Mouse (Mus musculus) spleen, postnatal 4 days (tissue): ENCODE measurements around the gene Asic2.

Experiments
- DNase-seq, 2 experiments: peaks; one replicate each; pipeline ENCODE4 v3.0.0; 2022; ENCODE audit warnings: low spot score in 2 of 2

Asic2 gene

DNA sequence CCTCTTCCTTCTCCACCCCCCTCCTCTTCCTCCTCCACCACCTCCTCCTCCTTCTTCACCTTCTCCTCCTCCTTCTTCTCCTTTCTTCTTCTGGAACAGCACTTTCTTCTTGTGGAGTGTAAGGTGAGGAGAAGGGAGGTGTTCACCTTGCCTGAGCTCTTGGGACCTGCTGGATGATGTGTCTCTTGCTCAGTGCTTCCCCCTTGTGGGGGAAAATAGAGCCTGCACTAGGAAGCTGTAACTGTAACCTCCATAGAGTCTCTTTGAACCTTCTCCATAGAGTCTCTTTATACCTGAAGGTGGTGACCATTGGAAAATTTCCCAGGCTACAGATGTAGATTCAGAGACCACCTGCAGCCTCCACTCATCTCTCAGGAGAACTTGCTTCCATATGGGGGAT is 1050.6 kb downstream of the Asic2 start:
- DNase-seq: no peak

DNA sequence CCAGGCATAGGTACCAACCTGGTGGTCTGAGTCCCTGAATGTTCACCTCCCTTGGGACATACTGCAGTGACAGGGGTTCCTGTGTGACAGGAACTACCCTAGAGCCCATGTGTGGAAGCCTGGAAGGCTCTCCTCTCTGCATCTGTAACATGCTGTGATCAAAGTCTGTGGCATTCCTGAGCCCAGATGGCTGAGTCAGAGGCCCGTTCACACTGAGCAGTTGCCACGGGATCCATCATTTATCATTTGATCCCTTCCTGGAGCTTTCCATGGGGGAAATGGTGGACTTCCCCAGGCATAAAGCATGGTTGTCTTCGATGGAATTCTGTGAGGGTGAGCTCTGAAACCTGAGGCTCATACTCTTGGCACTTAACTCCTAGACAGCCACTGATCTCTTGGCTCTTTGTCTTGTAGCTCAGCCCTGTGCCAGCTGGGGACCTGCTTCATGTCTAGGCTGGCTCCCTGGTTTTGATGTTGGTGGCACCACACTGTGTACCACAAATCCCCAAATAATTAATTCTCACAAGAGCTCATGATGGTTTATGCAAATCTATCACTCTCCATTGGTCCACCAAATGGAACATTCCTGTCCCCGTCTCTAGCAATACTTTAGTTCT is 1054.7 kb downstream of the Asic2 start:
- DNase-seq: no peak

DNA sequence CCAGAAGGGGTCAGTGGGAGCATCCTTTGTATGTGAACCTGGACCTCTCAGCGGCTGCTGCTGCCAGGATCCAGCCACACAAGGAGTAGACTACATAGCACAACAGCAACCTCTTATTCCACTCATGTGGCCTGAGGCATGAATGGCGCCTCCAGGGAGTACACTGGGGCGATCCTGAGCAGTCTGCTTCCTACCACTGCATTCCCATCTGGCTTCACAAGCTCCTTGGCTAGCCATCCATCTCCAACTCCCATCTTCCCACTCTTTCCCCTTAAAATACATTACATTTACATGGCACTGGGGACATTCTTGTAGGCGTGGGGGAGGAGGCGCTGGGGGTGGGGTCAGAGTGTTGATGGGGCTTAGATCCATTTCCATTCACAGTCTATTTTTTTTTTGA is 1055.5 kb downstream of the Asic2 start:
- DNase-seq: no peak

DNA sequence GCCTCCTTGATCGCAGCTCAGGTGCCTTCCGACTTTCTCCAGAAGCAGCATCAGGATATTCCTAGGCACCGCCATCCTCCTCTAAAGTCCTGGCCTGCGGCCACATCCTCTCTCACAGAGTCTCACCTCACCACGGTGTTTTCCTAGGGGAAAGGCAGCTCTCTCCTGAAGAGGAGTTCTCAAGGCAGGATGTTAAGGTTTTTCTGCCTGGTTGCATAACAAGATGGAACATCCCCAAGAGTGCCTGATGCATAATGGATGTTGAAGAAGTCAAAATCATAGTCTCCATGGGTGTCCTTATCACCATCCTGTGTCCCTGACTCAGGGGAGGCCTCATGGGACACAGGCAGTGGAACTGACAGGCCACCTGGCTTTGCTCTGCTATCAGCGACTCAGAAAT is 1060.4 kb downstream of the Asic2 start:
- no peak for DNase-seq

DNA sequence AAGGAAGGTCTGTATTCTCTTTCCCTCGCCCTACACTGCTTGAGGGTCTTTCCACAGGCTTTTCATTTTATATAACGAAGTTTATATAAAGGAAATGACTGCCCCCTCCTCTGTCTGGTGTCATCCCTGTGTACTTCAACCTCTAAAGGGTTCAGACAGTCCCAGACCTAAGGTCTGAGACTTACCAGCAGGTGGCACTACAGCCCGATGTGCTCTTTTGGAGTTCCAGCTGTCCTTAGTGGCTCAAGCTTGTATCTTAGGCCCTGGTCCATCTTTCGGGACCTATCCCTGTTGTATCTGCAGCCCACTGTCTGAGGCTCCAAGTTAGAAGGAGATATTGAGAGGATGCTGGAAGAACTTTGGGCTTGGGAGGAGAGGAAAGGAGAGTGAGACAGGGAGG is 1061.8 kb downstream of the Asic2 start:
- peak; percentile 17 to 71 for DNase-seq

DNA sequence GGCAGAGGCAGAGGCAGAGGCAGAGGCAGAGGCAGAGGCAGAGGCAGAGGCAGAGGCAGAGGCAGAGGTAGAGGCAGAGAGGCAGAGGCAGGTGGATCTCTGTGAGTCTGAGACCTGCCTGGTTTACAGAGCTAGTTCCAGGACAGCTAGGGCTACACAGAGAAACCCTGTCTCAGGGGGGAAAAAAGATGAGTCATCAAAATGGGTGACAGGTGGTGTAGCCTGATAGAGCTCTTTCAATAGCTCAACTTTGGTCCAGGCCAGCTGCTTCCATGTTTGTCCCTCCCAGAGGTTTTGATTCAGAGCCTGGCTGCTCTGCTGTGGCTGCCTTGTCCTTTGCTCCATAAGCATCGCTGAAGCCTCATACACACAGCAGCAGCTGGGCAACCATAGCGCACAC is 1063.7 kb downstream of the Asic2 start:
- DNase-seq: no peak

DNA sequence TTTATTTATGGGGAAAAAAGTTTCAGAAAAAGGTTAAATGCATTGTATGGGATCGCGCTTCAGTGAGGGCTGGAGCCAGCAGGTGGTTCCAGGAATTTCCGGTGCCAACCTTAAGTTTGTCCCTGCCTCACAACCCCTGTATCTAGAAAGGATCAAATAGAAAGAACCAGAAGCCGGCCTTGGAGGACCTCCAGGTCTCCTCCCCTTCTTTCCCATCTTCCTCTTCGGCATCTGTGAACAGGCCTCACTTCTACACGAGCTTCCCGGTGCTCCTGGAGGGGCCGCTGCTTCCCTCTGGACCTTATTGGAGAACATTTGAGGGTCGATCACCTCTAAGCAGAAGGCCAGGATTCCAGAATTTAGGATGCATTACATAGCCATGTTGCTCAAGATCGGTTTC is 1064.8 kb downstream of the Asic2 start:
- no peak for DNase-seq

DNA sequence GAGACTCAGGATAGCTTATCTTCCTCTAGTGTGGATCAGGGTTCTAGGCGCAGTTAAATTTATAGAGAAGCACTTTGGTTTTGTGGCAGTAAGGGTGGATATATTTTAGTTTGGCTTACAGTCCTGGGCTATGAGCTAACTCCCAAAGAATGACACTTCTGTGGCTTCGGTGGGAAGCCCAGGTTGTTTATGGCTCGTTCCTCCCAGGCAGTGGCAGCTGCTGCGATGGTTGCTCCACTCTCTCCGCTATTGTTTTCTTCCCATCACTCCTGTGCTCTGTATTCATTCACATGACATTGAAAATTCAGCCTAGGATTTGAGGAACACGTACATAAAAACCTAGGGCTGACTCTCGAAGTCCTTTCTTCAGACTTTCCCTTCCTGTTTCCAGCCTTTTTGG is 1065.6 kb downstream of the Asic2 start:
- no peak for DNase-seq

DNA sequence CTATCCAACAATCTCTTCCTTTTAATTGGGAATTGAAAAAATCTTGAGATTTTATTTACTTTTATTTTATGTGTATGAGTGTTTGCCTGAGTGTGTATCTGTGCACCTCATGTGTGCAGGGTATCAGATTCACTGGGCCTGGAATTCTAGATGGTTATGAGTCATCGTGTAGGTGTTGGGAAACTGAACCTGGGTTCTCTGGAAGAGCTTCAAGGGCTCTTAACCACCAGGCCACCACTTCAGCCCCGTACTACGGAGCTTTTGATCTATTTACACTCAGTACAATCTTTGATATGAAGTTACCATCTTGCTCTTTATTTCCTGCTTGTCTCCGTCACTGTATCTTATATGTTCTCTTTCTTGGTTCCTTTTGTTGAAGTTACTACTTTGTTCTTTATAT is 1067.7 kb downstream of the Asic2 start:
- no peak for DNase-seq

DNA sequence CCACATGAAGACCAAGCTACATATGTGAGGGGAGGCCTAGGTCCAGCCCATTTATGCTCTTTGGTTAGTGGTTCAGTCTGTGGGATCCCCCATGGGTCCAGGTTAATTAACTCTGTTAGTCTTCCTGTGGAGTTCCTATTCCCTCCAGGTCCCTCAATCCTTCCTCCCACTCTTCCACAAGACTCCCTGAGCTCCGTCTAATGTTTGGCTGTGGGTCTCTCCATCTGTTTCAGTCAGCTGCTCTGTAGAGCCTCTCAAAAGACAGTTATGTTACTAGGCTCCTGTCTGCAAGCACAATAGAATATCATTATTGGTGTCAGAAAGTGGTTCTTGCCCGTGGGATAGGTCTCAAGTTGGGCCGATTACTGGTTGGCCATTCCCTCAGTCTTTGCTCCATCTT is 1072.4 kb downstream of the Asic2 start:
- DNase-seq: no peak

DNA sequence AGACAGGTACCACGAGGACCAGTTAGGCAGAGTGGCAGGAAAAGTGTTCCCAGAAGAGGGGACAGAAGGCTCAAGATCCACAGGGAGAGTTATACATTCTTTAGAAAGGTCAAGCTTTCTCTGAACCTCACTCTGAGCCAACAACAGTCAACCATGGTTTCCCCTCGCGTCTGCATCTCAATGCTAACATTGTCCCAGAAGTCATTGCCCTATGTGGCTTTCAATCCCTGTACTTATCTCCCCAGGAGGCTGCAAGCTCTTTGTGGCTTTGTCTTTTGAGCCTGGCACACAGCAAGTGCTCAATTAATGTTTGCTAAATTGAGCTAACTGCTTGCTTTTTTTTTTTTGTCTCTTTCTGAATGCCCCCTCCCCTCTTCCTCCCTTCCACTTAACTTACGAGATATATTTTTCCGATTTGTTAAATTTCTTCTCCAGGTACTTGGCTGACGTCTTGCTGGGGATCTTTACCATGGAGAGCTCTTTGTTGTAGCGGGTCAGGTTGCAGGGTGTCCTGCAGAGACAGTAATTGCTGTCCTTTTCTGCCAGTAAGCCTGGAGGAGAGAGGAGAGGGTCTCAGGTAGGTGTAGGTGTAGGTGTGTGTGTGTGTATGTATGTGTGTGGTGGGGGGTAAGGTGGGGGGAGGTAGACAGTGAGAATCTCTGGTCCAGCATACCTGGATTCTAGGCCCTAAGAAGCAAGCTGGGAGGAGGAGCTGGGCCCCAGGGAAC is 1078.8 kb downstream of the Asic2 start:
- DNase-seq: no peak

DNA sequence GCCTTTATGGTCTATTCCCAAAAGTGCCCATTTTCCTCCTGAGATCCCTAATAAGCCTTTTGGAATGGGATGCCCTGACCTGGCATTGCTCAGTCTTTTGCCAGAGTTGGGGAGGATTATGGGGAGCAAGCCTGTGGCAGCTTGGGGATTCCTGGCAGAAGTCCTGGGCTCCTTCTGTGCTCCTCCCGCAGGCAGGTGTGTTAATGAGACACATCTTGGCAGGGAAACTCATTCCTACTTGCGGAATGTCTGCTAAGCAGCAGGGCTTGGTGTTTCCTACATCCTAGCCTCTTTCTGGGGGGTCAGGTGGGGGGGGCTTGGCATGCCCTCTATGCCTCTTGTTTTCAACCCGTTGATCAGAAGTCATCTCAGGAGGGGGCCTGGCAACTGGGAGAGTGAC is 1081.2 kb downstream of the Asic2 start:
- DNase-seq: peak in 1 of 2 experiments; percentile 45

DNA sequence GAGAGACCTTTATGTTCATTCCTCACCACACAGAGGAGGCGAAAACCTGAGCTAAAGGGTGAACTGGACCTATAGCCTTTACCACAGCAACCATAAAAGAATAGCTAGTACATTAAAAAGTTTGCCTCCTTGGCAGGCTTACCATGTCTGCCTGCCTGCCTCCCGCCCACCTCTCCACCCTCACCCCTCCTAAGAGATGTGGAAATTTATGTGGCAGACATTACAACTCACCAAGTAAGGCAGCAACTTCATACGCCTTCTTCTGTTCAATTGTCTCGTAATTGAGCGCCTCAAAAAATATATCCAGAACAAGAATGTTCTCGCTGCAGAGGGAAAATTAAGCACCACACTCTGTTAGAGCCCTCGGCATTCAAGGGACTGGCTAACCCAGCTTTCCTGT is 1081.9 kb downstream of the Asic2 start:
- no peak for DNase-seq

DNA sequence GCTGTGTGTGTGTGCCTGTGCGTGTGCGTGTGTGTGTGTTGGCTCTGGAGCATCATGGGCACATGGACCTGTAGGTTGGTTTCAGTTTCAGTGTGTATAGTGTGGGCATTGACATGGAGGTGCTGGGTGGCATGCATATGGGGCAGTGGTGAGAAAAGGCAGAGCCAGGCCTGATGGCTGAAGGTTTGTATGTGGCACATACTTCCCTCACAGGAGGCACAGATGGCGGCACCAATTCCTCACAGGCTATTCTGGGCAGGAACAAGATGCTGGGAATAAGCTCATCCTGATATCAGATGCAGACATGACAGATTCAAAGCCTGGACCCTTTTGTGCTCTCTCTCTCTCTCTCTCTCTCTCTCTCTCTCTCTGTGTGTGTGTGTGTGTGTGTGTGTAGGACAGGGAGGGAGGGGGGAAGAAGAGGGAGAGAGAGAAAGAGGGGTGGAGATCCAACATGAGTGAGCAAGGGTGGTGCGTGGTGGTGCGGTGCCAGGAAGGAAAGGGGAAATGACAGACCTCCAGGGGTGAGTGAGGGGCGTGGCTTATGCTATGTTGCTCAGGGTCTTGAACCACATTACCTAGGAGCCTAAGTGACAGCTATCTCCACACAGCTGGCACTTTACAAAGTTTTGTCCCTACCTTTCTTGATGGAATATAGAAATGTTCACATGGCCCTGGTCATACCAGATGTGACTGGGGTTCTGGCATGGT is 1083.6 kb downstream of the Asic2 start:
- no peak for DNase-seq

DNA sequence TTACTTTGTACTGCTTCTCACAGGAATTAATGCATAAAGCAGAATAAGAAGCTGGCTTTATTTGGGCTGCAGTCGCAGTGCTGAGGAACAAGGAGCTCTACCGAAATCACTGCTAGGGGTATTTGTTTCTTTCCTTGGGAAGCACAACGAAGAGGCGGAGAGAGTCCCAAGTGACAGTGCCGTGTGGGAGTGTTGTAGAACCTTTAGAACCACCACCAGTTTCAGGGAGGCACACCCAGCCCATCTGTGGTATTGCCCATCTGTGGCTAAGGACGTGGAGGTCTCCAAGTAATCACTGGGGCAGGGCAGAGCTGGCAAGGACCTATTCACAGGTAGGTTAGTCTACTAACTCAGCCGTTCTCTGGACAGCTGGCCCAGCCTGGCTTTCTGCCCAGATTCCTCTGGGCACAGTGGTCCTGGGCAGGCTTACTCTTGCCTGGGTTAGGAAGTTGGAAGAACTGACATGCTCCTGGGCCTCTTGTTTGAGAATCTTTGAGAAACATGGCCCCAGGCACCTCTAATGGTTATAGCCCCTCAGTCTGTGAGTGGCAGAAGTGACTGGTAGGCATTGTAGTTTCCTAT is 1085.9 kb downstream of the Asic2 start:
- DNase-seq: no peak

DNA sequence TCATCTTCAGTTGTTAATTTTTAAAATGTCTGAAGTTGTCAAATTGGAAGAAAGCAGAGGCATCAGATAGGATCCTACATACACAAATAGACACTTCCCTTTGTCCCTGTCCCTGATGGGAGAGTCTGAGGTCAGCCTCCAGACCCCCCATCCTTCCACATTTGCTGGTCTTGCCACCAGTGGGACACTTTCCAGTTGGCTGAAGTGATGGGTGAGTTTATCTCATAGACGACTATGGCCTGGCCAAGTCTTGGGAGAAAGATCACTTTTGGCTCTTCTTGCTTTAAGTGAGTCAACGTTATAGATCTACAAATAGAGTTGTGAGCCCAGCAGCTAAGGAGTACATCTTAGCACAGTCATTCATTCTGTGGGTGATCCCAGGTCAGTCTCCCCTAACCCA is 1090.2 kb downstream of the Asic2 start:
- no peak for DNase-seq

DNA sequence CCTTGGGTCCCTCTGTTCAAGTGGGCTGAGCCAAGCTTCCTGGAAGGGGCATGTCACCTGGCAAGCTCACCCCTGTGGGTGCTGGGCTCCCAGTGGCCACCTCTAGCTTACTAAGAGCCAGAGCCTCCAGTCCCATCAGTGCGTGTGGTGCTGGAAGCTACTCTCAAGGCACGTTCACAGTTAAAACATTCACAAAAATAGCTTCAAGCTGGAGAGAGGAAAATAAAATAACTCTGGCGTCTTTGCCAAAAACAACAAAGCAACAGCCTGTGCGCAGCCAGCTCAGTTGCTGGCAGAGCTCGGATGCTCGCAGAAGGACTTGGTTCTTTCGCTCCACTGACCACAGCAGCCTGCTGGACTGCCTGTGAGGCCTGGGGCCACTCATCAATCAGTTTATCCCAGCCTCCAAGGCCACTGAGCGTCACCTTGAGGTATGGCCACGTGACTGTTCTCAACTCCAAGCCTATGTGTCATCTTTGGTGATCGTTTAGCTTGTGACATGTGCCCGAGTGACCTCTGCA is 1091.1 kb downstream of the Asic2 start:
- DNase-seq: no peak

DNA sequence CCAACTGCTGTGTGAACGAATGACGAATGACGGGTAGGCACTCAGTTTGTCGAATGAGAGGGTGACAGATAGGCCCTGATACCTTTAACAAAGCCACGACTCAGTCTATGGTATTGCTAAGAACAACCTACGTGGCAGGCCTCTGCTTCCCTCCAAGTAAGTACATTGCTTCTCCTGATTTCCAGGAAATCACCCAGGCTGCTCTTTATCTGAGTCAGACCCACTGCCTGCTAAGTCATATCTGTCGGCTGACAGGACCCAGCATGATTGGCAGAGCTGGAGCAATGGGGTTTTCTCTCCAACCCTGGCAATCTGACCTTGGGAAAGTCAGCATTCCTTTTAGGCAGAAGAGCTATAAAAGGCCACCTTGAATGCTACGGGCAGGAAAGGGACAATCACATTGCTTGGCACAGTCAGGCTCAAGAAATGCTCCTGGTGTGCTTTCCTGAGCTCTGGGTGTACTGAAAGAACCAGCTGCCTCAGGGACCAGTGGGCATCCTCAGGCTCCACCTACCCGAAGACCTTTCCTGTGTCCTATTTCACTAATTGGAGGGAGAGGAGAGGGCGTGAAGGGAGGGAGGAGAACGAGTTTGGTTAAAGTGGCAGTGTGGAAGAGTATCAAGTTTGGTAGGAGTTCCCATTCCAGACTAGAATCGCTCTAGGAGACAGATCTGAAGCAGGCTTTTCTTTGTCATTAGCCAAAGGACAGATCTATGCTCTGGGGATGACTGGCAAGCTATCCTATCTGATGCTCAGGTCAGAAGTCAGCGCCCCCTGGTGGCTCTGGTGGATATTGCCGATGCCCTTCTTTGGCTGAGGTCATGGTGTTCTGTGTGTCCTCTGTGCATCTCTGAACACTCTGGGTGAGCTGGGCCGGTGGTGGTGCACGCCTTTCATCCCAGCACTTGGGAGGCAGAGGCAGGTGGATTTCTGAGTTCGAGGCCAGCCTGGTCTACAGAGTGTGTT is 1095.5 kb downstream of the Asic2 start:
- DNase-seq: peak; percentile 72 to 88

DNA sequence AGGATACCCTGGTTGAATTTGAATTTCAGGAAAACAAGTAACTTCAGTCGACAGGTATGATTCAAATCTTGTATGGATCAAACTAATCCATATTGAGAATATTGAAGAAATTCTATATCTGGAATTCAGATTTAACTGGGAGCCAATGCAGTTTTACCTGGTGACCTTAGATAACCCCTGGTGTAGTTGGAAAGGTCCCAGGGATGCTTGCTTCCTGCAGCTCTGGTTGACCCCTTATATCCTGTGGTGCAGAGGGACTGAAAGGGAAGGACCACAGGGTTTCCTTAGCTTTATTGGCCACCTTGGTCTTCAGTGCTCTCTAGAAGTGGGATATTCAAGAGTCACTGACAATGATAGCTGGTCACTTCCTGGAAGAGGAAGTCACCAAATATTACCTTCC is 1100.2 kb downstream of the Asic2 start:
- DNase-seq: no peak

DNA sequence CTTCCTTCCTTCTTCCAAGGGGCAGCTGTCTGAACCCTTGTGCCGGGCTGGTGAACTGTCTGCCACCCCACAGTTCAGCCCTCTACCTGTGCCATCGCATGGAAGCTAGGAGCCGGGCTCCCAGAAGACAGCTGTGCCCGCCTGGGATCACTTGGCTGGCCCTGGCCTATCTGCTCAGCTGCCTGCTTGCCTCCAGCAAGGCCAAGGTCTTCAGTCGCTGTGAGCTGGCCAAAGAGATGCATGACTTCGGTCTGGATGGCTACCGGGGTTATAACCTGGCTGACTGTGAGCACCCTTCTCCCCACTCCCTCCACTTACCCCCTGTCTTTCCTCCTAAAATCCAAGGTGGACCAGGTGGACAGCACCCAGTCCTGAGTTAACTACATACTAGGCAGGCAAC is 1105.3 kb downstream of the Asic2 start:
- DNase-seq: no peak

DNA sequence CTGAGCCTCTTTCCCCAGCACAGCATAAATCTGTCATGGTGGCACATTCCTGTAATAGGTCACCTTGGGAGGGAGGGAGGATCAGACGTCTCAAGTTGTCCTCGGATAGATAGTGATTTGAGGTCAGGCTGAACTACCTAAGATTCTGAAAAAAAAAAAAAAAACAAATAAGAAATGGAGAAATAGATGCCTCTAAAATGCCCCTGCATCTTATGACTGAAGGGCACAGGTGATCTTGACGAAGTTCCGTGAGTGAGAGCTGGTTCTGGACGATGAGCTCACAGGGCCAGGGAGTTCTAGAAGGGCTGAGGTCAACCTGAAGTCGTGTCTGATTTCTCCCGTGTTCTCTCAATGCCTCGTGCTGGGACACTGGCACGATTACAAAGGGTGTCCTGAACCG is 1110.2 kb downstream of the Asic2 start, which contains the start of gene Spaca3:
Gene Spaca3, plus strand, starts transcription at position 301 of the 400 bp plus-strand sequence.
- DNase-seq: no peak
